Mouse (Mus musculus): ENCODE results near the gene Abcg1. TPM values are rescaled to one million over a fixed set of nuclear protein-coding genes. Genes with fewer than 3 reads are reported as not detected.

The Abcg1 gene
- total RNA-seq, 2 experiments from 2014 or later = 69.6 to 73.1 TPM

DNA sequence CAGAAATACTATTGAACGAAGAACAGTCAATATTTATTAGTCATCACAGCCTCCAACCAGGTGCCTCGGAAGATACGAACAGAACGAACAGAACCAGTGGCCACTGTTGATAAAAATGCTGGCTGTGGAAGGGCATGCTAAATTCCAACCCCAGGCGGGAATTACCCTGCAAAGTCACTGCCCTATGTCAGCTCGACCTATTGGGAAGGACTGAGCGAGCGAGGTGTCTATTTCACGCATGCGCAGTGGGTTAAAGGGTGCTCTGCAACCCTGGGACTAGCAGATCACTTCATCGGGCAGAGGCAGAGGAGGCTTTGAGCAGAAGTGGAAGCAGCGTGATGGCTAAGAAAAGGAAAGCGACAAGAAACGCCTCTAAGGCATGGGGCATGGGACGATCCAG, 76.3 kb downstream of the Abcg1 start:
- DNase-seq = no peak

DNA sequence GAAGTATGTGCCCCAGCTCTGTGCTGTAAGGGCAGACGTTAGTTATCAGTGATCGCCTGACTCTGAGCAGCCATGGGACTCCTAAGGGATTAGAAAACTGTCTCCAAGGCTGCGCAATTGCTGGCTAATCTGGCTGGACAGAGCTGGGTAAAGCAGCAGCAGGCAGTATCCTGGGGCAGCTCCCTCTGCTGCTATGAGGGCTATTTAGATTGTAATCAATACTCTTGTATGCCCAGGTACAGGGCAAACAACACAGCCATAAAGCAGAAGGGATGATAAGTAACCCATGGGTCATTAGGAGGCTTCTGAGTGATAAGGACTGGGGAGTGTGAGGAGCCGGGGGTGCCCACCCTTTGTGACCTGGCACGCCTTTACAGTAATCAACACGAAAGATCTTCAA, 77.4 kb downstream of the Abcg1 start:
- no peak for DNase-seq

DNA sequence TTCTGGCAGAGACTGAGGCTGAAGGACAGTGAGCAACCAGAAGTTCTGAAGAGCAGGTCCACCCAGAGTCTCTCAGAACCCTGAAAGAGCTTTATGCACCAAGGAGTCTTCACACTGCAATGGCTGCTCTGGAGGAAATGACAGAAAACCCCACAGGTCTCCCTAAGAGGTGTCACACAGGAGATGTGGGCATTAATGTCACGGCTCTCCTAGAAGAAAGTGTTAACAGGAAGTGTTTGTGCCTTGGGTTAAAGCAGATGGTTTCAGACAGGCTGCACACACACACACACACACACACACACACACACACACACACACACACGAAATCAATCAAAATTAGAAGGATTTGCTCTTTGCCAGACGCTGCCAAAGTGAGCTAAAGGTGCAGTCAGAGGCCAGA, 78.8 kb downstream of the Abcg1 start:
- DNase-seq = no peak

DNA sequence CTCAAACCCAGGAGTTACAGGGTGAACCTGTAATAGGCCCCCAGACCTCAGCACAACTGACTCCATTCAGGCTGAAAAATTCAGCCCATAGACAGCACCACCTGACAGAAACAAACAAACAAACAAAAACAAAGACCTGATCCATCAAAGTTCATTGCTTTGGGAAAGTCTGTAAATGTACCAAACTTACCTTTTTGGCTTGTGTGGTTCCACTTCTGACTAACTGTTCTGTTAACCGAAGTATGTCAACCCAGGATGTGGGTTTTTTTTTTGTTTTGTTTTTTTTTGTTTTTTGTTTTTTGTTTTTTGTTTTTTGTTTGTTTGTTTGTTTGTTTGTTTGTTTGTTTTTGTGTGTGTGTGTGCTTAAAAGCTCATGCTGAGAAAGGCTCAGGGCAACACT, 79.3 kb downstream of the Abcg1 start:
- no peak for DNase-seq

DNA sequence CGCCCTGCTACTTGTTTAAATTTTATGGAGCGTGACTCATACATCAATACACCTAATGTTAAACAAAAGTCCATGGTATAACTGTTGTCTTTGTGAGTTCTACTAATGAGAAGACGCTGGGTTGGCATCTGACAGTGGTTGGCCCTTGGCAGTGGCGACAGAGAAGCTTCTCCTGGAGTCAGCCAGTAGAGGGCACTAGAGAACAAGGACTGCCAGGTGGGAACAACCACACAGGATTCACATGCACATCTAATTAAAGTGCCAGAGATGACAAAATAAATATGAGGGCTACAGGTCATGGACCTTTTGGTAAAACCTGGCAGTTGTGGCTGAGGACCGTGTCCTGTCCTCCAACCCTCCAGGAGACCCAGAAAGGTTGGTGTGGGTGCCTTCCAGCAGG, 80.9 kb downstream of the Abcg1 start:
- peak; percentile 27 to 43 for DNase-seq

DNA sequence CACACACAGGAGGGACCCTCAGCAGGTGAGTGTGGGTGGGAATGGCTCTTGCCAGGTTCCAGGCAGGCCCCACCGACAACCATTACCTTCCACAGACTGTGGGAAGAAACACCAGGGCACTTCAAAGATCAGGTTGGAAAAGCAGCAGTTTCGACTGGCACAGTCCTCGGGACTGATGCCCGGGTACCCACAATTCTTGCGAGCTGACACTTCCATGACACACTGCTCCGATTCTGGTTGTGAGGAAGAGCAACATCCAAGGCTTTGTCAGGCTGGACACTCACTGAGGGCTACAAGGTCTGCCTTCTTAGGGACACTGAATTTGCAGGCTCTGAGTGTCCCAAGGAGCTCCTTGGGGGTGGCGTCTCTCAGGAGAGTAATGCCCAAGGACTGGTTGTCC, 84.6 kb downstream of the Abcg1 start:
- no peak for DNase-seq

DNA sequence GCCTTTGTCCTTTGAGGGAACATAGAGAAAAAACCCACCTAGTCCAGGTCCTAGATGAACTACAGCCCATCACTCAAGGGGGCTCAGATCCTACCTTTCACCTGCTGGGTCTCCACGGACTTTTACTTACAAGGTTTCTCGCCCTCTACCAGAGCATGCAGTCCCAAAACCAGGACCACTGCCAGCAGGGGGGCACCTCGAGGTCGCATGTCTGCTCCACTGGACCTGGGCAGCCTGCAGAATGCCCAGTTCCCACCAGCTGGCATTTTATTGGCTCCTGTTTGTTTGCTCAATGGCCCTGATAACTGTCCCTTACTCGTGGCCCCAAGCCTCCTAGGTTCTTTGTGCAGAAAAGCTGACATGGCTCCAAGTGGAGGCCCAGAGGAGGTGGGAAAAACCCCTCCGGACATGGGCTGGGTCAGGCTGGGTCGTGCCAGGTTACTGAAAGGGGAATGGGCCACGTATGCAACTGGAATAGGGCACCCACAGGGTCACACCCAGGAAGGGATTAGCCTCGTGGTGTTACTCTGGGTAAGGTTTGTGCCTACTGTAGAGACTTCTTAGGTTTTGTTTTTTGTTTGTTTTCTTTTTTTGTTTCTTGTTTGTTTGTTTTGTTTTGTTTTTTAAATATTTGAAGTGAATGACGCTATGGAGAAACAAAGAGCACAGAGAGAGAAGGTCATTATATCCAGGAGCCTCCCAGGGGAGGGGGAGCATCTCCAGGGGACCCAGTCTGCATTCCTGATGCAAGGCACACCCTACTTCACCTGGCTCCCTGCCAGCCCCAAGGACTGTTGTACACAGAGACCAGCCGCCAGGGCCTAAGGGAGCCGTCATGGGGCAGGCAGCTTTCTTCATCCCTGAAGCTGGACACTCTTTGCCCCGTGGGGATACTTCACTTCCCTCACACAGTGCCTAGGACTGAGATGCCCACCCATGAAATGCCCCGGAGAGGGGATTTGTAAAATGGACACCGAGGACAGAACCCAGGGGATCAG, 86.9 kb downstream of the Abcg1 start, which contains the start of gene Tff2:
Gene Tff2, minus strand, starts transcription at position 243 of the 998 bp plus-strand sequence.
- DNase-seq = no peak

DNA sequence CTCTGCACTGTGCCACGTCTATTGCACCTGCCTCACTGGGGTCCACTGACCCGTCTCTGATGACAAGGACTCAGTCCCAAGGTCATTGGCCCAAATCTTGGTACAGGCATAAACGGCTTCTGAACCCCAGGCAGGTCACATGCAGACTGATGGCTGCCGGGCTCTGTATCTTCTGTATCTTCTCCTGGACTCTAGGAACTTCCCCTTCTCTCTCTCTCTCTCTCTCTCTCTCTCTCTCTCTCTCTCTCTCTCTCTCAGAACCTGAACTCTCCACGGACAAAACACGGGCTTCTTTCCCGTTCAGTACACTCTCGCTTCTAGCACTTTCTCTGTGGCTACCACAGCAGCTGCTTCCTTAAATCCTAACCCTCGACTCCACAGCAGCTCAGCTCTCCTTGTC, 88.5 kb downstream of the Abcg1 start:
- DNase-seq = no peak

DNA sequence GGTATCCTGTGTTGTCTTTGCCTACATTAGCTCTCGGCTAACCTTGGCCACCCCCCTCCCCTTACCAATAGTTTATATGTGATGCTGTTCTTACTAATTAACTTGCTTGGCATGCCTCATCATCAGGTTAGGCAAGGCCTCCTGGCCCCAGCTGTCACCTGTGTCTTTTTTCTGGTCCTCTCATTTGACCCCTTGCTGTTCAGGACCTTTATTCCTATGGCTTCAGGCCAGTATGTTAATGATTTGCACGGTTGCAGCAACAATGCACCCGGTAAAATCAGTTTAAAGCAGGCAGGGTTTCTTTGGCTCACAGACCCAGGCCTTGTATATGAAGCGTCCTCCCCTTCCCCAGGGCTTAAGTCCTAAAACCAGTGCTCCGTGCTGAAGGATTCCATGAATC, 95.0 kb downstream of the Abcg1 start:
- DNase-seq = no peak

DNA sequence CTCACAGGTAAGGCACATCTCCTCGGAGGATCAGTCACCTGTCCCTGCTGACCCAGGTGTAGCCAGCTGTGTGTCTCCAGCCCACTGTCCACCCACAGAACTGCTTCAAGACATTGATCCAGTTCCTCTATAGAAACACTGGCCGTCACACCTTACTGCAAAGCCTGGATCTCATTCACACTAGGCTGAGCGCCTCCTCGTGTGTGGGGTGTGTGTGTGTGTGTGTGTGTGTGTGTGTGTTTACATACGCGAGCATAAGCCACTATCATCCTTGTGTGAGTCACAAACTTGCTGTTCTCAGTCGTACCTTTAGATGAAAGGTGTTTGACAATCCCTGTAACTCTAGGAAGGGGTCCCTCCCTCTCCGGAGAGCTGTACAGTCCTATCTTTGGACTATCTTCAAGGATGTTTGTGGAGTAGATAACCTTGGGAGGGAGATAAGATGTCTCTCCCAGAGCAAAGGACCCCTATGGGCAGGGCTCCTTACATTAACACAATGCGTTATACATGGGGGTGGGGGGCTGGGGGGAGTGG, 95.6 kb downstream of the Abcg1 start:
- DNase-seq = no peak

DNA sequence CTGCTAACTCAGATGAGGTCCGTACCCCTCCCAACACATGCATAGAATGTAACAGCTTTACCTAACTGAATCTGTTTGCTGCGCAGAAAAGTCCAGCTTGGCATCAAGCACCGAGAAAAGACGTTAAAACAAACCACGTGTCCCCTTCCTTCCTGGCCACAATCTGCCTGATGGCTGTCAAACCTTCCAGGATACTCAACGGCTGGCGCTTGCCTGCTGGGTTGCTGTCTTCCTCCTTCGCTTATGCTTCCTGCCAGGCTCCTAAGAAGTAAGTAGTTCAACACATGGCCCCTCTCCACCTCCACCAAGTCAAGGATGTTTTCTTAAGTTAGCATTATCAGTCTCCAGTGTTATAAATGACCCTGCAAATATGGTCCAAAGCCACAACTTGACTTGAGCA, 96.3 kb downstream of the Abcg1 start:
- no peak for DNase-seq

DNA sequence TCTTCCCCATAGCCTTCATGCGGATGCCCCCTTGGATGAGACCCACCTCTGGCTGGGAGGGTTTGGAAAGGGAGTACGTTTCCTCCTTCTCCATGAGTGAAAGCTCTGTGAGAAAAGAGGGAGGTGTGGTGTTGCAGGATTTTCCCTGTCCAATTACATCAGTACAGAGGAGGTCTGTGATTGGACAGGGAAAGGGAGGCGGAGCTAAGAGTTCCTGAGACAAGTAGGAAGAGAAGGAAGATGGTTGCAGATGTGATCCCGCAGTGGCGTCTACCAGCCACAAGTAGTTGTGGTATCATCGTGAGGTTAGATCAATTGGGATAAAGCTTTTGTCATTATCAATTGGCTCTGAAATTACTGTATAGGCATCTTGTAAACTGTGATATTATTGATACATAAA, 100.4 kb downstream of the Abcg1 start:
- DNase-seq = no peak

DNA sequence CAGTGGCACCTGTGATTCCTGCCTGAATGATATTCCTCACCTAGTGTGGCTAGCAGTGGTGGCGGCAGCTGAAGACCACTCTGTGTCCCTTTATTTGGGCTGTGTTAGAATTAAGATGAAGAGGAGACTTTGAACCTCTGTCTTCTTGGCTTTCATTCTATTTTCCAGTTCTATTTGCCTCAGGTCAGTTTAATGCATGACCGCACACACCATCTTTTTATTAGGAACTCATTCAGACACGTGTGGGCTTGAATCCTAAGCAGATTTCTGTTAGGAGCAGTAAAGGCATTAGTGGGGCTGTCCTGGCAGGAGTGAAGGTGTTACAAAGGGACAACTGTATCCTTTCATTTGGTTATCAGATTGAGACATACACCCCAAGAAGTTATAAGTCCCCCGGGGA, 102.8 kb downstream of the Abcg1 start:
- DNase-seq = no peak

DNA sequence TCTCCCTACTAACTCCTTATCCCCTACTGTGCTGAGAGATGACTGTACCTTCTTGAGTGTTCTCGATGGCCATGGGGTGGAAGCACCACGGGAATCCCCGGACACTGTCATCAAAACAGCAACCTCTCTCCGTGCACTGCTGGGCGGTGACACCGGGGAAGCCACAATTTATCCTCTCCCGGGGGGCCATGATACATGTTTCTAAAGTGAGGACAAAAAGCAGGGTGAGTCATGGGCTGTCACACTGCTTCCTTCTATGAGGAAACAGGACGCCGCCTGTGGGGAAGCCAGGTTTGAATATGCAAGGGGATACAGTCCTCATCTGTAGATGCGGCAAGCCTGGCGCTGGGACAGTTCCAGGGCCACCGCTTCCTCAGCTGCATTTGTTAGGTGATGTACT, 105.1 kb downstream of the Abcg1 start:
- no peak for DNase-seq

DNA sequence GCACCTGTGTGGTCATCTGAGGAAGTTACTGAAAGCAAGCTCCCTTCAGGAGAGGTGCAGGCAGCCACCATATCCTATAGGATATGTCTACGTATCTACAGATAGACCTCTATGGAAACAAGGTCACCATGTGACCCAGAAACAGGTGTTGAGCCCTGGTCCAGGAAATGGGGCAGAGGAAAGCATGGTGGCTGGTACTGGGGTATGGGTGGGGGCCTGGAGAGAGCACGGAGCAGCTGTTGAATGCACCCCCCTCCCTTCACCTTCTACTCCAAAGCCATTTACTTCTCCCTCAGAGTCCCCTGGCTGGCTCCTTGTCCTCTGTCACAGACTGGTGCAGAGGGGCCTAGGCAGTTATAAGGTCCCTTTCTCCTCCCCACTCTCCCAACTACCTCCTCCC, 106.3 kb downstream of the Abcg1 start:
- no peak for DNase-seq

DNA sequence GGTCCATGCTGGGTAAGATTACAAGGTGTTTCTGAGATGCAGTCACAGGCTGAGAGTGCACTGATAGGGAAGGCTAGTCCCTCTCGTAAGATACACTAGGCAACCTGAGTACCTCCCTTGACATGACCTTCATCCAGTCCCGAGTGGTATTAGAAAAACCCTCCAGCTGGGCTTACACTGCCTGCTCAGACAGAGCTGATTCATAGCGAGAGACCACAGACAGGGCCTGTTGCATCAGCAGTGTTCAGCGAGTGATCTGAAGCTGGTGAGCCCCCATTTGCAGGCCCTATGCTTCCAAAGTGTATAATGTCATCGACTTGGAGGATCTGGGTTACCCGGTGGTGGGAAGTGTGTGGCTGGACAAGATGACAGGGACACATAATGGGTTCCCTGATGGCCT, 107.7 kb downstream of the Abcg1 start, which contains the start of gene Tff1:
Gene Tff1, minus strand, starts transcription at position 151 of the 400 bp plus-strand sequence.
- DNase-seq = no peak

Other genes with a start within 250 kb of the Abcg1 start
- gene Glp1r, start 155.9 kb upstream of the Abcg1 start, total RNA-seq (2021) = 1 to 10 TPM; 2.8 to 3.8 TPM
- under 1 TPM; 0.35 to 0.42 TPM for gene Umodl1, start 103.0 kb upstream of the Abcg1 start, total RNA-seq (2021)
- not detected for gene Tff3, start 72.0 kb downstream of the Abcg1 start, total RNA-seq (2021)
- not detected for gene Tff2, start 86.6 kb downstream of the Abcg1 start, total RNA-seq (2021)
- not detected for gene Tff1, start 107.6 kb downstream of the Abcg1 start, total RNA-seq (2021)
- not detected for gene Tmprss3, start 141.3 kb downstream of the Abcg1 start, total RNA-seq (2021)
- 1 to 10 TPM in 1 of 2 experiments, under 1 TPM in 1; 0.85 to 1.4 TPM for gene Ubash3a, start 150.2 kb downstream of the Abcg1 start, total RNA-seq (2021)
- 10 to 100 TPM; 10.8 to 14.3 TPM for gene Rsph1, start 219.7 kb downstream of the Abcg1 start, total RNA-seq (2021)
- 1 to 10 TPM; 5.4 to 7.1 TPM for gene Slc37a1, start 229.1 kb downstream of the Abcg1 start, total RNA-seq (2021)

Measured in layer of hippocampus, postnatal 36 days (tissue).